Mouse (Mus musculus) embryo, embryonic 10 days (tissue): Measurements from ENCODE around the gene Ccdc162.

ENCODE experiments used
- DNase-seq: peaks from one replicate; pipeline ENCODE4 v3.0.0-alpha.2; 2015; ENCODE audit warnings: low spot score

The Ccdc162 gene

GRCm38 (mm10) chr10:41537983-41538330 is 178.5 kb downstream of the Ccdc162 start:
- no peak for DNase-seq

GRCm38 (mm10) chr10:41537226-41537982 is 179.0 kb downstream of the Ccdc162 start:
- no peak for DNase-seq

- no peak for DNase-seq
These were observed 179.7 kb downstream of the Ccdc162 start for GRCm38 (mm10) chr10:41536714-41537113.

GRCm38 (mm10) chr10:41535991-41536390 is 180.4 kb downstream of the Ccdc162 start:
- DNase-seq: no peak

GRCm38 (mm10) chr10:41529972-41530371 is 186.5 kb downstream of the Ccdc162 start:
- DNase-seq: no peak

GRCm38 (mm10) chr10:41525696-41526095 is 190.7 kb downstream of the Ccdc162 start:
- no peak for DNase-seq

- no peak for DNase-seq
These were observed 193.0 kb downstream of the Ccdc162 start for GRCm38 (mm10) chr10:41523386-41523785.

- no peak for DNase-seq
These were observed 196.1 kb downstream of the Ccdc162 start for GRCm38 (mm10) chr10:41520410-41520673.

GRCm38 (mm10) chr10:41519640-41520409 is 196.6 kb downstream of the Ccdc162 start:
- DNase-seq: peak; percentile 54

GRCm38 (mm10) chr10:41518981-41519618 is 197.3 kb downstream of the Ccdc162 start, which contains the start of gene Cd164:
TSS of gene Cd164 (plus strand) at chr10:41519414.
- DNase-seq: peak; percentile 96

GRCm38 (mm10) chr10:41518508-41518980 is 197.9 kb downstream of the Ccdc162 start:
- peak; percentile 86 for DNase-seq

GRCm38 (mm10) chr10:41514921-41515320 is 201.5 kb downstream of the Ccdc162 start:
- no peak for DNase-seq

- no peak for DNase-seq
These were observed 202.1 kb downstream of the Ccdc162 start for GRCm38 (mm10) chr10:41514301-41514700.

- peak; percentile 73 for DNase-seq
These were observed 207.3 kb downstream of the Ccdc162 start for GRCm38 (mm10) chr10:41509160-41509559.

GRCm38 (mm10) chr10:41505446-41505845 is 211.0 kb downstream of the Ccdc162 start:
- DNase-seq: peak; percentile 87

- no peak for DNase-seq
These were observed 211.4 kb downstream of the Ccdc162 start for GRCm38 (mm10) chr10:41504996-41505395.

GRCm38 (mm10) chr10:41500941-41501340 is 215.5 kb downstream of the Ccdc162 start:
- DNase-seq: no peak

GRCm38 (mm10) chr10:41491111-41491510 is 225.3 kb downstream of the Ccdc162 start:
- no peak for DNase-seq

- DNase-seq: no peak
These were observed 225.9 kb downstream of the Ccdc162 start for GRCm38 (mm10) chr10:41490518-41490873.

GRCm38 (mm10) chr10:41489708-41490517 is 226.5 kb downstream of the Ccdc162 start, which contains the start of the genes Smpd2 and Ppil6:
TSS of gene Smpd2 (minus strand) at chr10:41490369.
TSS of gene Ppil6 (plus strand) at chr10:41490439.
- peak; percentile 95 for DNase-seq

- no peak for DNase-seq
These were observed 227.1 kb downstream of the Ccdc162 start for GRCm38 (mm10) chr10:41489294-41489693.

- no peak for DNase-seq
These were observed 227.6 kb downstream of the Ccdc162 start for GRCm38 (mm10) chr10:41488877-41489276.
